Mouse (Mus musculus) CH12.LX (cell line): ENCODE results near the gene Ecm1. TPM values are rescaled to one million over a fixed set of nuclear protein-coding genes. Genes with fewer than 3 reads are reported as not detected.

Experiments
- DNase-seq: peaks from one replicate; pipeline ENCODE4 v3.0.0-alpha.2; 2013; ENCODE audit errors: extremely low read depth
- H3K27ac ChIP-seq: 2 replicates; pipeline ENCODE4 v1.5.1; 2012; ENCODE audit warnings: low read depth, mild to moderate bottlenecking, control low read depth, moderate library complexity; ENCODE audit not compliant: insufficient read depth
- H3K27me3 ChIP-seq: replicated peaks from 2 replicates; pipeline ENCODE3; 2012; ENCODE audit warnings: inconsistent platforms
- H3K36me3 ChIP-seq, 2 experiments: replicated peaks in 1 of 2; 2 replicates each; pipeline versions ENCODE3 to v1.6.1; 2012; ENCODE audit warnings: inconsistent platforms in 1 of 2, low read length in 1 of 2, mild to moderate bottlenecking in 1 of 2, mixed read lengths in 1 of 2, moderate library complexity in 1 of 2; ENCODE audit not compliant: control insufficient read depth in 1 of 2, insufficient read depth in 1 of 2
- H3K4me1 ChIP-seq, 2 experiments: 2 replicates each; pipeline ENCODE4 v1.6.1; 2012; ENCODE audit warnings: inconsistent platforms in 1 of 2, moderate library complexity in 1 of 2; ENCODE audit not compliant: insufficient read depth in 2 of 2, control insufficient read depth in 1 of 2
- H3K4me2 ChIP-seq: 2 replicates; pipeline ENCODE4 v1.6.1; 2012; ENCODE audit warnings: low read depth, mild to moderate bottlenecking, control low read depth; ENCODE audit not compliant: poor library complexity, insufficient read depth, severe bottlenecking
- H3K4me3 ChIP-seq, 3 experiments: fragments of 150-350 bp in 1 of 3; sonication (generic) in 1 of 3; replicated peaks in 1 of 3; 2 replicates each; pipeline versions ENCODE3 to v1.5.1; 2011 to 2012; ENCODE audit warnings: low read depth in 2 of 3, low read length in 2 of 3, mild to moderate bottlenecking in 2 of 3, moderate library complexity in 2 of 3, control low read depth in 1 of 3, improper control_type of control experiment in 1 of 3, inconsistent platforms in 1 of 3, mixed read lengths in 1 of 3; ENCODE audit not compliant: poor library complexity in 1 of 3
- H3K79me2 ChIP-seq: replicated peaks from 2 replicates; pipeline ENCODE4 v1.6.1; 2012; ENCODE audit warnings: mild to moderate bottlenecking, moderate library complexity; ENCODE audit not compliant: control insufficient read depth, poor library complexity, insufficient read depth, severe bottlenecking; ENCODE audit errors: extremely low read depth
- H3K9ac ChIP-seq: 2 replicates; pipeline ENCODE4 v1.6.1; 2012; ENCODE audit warnings: low read depth, mild to moderate bottlenecking, control low read depth, moderate library complexity; ENCODE audit not compliant: insufficient read depth
- H3K9me3 ChIP-seq: replicated peaks from 2 replicates; pipeline ENCODE3; 2012; ENCODE audit warnings: low read length, inconsistent platforms, mixed read lengths
- BHLHE40 ChIP-seq: IDR thresholded peaks from 2 replicates; pipeline ENCODE4 v1.6.1; 2011; ENCODE audit warnings: mild to moderate bottlenecking, low read depth, low read length, improper control_type of control experiment
- CHD2 ChIP-seq: IDR thresholded peaks from 2 replicates; pipeline ENCODE4 v1.6.1; 2011; ENCODE audit warnings: low read length, improper control_type of control experiment
- E2F4 ChIP-seq: IDR thresholded peaks from 2 replicates; pipeline ENCODE4 v1.6.1; 2011; ENCODE audit warnings: low read depth, low read length, improper control_type of control experiment; ENCODE audit not compliant: insufficient replicate concordance
- ELF1 ChIP-seq: IDR thresholded peaks from 2 replicates; pipeline ENCODE4 v1.6.1; 2014; ENCODE audit warnings: low read depth, mild to moderate bottlenecking, inconsistent platforms, low read length, improper control_type of control experiment
- HCFC1 ChIP-seq: IDR thresholded peaks from 2 replicates; pipeline ENCODE4 v1.6.1; 2012; ENCODE audit warnings: low read depth, mild to moderate bottlenecking, inconsistent platforms, low read length, improper control_type of control experiment
- IRF4 ChIP-seq: IDR thresholded peaks from 2 replicates; pipeline ENCODE4 v1.6.1; 2014; ENCODE audit warnings: low read depth, mild to moderate bottlenecking, inconsistent platforms, low read length, improper control_type of control experiment
- JUND ChIP-seq: conservative IDR thresholded peaks from 2 replicates; pipeline ENCODE4 v1.6.1; 2011; ENCODE audit warnings: low read depth, low read length, improper control_type of control experiment
- KAT2A ChIP-seq: IDR thresholded peaks from 2 replicates; pipeline ENCODE4 v1.6.1; 2012; ENCODE audit warnings: low read length, improper control_type of control experiment, inconsistent platforms; ENCODE audit not compliant: insufficient replicate concordance
- MAX ChIP-seq: IDR thresholded peaks from 2 replicates; pipeline ENCODE4 v1.6.1; 2011; ENCODE audit warnings: low read length, improper control_type of control experiment
- MAZ ChIP-seq: IDR thresholded peaks from 2 replicates; pipeline ENCODE4 v1.6.1; 2012; ENCODE audit warnings: low read depth, mild to moderate bottlenecking, inconsistent platforms, low read length, improper control_type of control experiment, moderate library complexity
- MEF2A ChIP-seq: IDR thresholded peaks from 2 replicates; pipeline ENCODE4 v1.6.1; 2014; ENCODE audit warnings: low read depth, mild to moderate bottlenecking, inconsistent platforms, low read length, improper control_type of control experiment, borderline replicate concordance
- MYC ChIP-seq: IDR thresholded peaks from 2 replicates; pipeline ENCODE4 v1.6.1; 2011; ENCODE audit warnings: low read depth, mild to moderate bottlenecking, improper control_type of control experiment, low read length
- RCOR1 ChIP-seq: conservative IDR thresholded peaks from 2 replicates; pipeline ENCODE4 v1.6.1; 2012; ENCODE audit warnings: low read depth, mild to moderate bottlenecking, inconsistent platforms, low read length, improper control_type of control experiment
- SIN3A ChIP-seq: IDR thresholded peaks from 2 replicates; pipeline ENCODE4 v1.6.1; 2012; ENCODE audit warnings: low read length, improper control_type of control experiment, inconsistent platforms
- TBP ChIP-seq: conservative IDR thresholded peaks from 2 replicates; pipeline ENCODE4 v1.6.1; 2011; ENCODE audit warnings: low read depth, low read length, improper control_type of control experiment
- USF1 ChIP-seq: IDR thresholded peaks from 2 replicates; pipeline ENCODE4 v1.6.1; 2014; ENCODE audit warnings: low read depth, mild to moderate bottlenecking, inconsistent platforms, low read length, improper control_type of control experiment
- ZNF384 ChIP-seq: IDR thresholded peaks from 2 replicates; pipeline ENCODE4 v1.6.1; 2012; ENCODE audit warnings: low read depth, low read length, improper control_type of control experiment, inconsistent platforms
- dilution Hi-C: fragments of 300-500 bp; cut with MboI; formaldehyde crosslinking; loops from 2 replicates; pipeline ENCODE4 v1.14.3; 2020; ENCODE audit warnings: low sequenced_read_pairs; ENCODE audit not compliant: extremely low pct_unique_long_range_greater_than_20kb, extremely low pct_ligation_motif_present
- in situ Hi-C: fragments of 300-500 bp; cut with MboI; formaldehyde crosslinking; loops from 3 replicates; pipeline ENCODE4 v1.14.3; 2019; ENCODE audit warnings: low sequenced_read_pairs, low pct_ligation_motif_present, low pct_unique_long_range_greater_than_20kb, mixed read lengths
- polyA plus RNA-seq: library from polyadenylated mRNA; unstranded; fragments of >175 nt; gene quantifications from 2 replicates; pipeline ENCODE4 v1.2.1, GENCODE M21; 2012; ENCODE audit warnings: low read depth; ENCODE audit not compliant: insufficient read length
- total RNA-seq, 2 experiments: library from RNA; depleted of rRNA; stranded (reverse); fragments of 300-350 nt in 1 of 2; fragments of >200 nt in 1 of 2; gene quantifications; 2 replicates each; pipeline ENCODE4 v1.2.3; 2012 to 2014

The Ecm1 gene
- total and polyA plus RNA-seq, 3 experiments: 0.40 to 4.0 (median 0.42) TPM

GRCm38 (mm10) chr3:95687524-95688421 is 51.6 kb downstream of the Ecm1 start, which contains the start of gene Adamtsl4:
Gene Adamtsl4 (minus strand): TSS chr3:95687917.
- no peaks in the 10 kb centered on the region for H3K79me2 ChIP-seq
- no peak within 1 kb of the TSS for H3K4me2 ChIP-seq
- H3K9me3 ChIP-seq: no peaks in the 10 kb centered on the region
- no peaks in the 10 kb centered on the region for H3K36me3 ChIP-seq
- H3K27ac ChIP-seq: no peak within 1 kb of the TSS
- dilution Hi-C loops: no loop called here
- no peak within 1 kb of the TSS for H3K4me3 ChIP-seq
- TF ChIP-seq CHD2: no peak
- no peak for TF ChIP-seq USF1
- TF ChIP-seq MYC: no peak
- TF ChIP-seq ELF1: no peak
- in situ Hi-C loops: no loop called here
- DNase-seq: no peak
- H3K27me3 ChIP-seq: no peaks in the 10 kb centered on the region
- no peak within 1 kb of the TSS for H3K9ac ChIP-seq
- H3K4me1 ChIP-seq: peaks cover 7 to 41% of the 10 kb centered on the region in 2 experiments

- Histone ChIP-seq H3K9me3 (no peaks in the 10 kb centered on the region), H3K4me1 (peaks cover 7 to 35% of the 10 kb centered on the region in 2 experiments), H3K9ac (no peak overlapping the region), H3K27me3 (no peaks in the 10 kb centered on the region), H3K79me2 (no peaks in the 10 kb centered on the region), H3K4me3 (no peak overlapping the region), H3K27ac (no peak overlapping the region), H3K36me3 (no peaks in the 10 kb centered on the region), H3K4me2 (no peak overlapping the region)
- in situ Hi-C loops: no loop called here
- no peak for TF ChIP-seq MAZ
- no peak for TF ChIP-seq E2F4
- TF ChIP-seq IRF4: no peak
- no peak for TF ChIP-seq KAT2A
- no peak for TF ChIP-seq JUND
- dilution Hi-C loops: no loop called here
- DNase-seq: no peak
These were observed 52.2 kb downstream of the Ecm1 start for GRCm38 (mm10) chr3:95687168-95687523.

GRCm38 (mm10) chr3:95686492-95687167 is 52.7 kb downstream of the Ecm1 start:
- H3K27me3 ChIP-seq: no peaks in the 10 kb centered on the region
- no peaks in the 10 kb centered on the region for H3K79me2 ChIP-seq
- H3K4me2 ChIP-seq: no peak overlapping the region
- peaks cover 7 to 33% of the 10 kb centered on the region in 2 experiments for H3K4me1 ChIP-seq
- in situ Hi-C loops: no loop called here
- H3K9me3 ChIP-seq: no peaks in the 10 kb centered on the region
- no peak overlapping the region for H3K4me3 ChIP-seq
- no peak for DNase-seq
- no peak overlapping the region for H3K27ac ChIP-seq
- TF ChIP-seq MYC (no peak), ELF1 (no peak), HCFC1 (no peak), IRF4 (no peak), BHLHE40 (no peak), MAX (no peak), RCOR1 (no peak), TBP (no peak), ZNF384 (no peak), MEF2A (no peak), SIN3A (no peak)
- TF ChIP-seq, all 38 proteins: peak for 0
- Histone ChIP-seq H3K9ac (no peak overlapping the region), H3K36me3 (no peaks in the 10 kb centered on the region)
- dilution Hi-C loops: no loop called here
